Mouse (Mus musculus) frontal cortex, postnatal 10 days (tissue): ENCODE measurements around the gene Il15.
A peak's percentile ranks its signal among the peaks of the same experiment; 100 is the strongest.

Experiments used
- DNase-seq, 2 experiments: peaks; one replicate each; pipeline ENCODE4 v3.0.0; 2022; ENCODE audit warnings: low spot score in 2 of 2, mixed read lengths in 1 of 2

Gene Il15

GRCm38 (mm10) chr8:82402686-82403330 is at the start of gene Il15:
Il15 (minus strand) TSS chr8:82403222.
- DNase-seq = peak in 1 of 2 experiments; percentile 19

GRCm38 (mm10) chr8:82444897-82445296 is 41.9 kb upstream of the Il15 start:
- DNase-seq = no peak

- DNase-seq = no peak
These were observed 13.7 kb upstream of the Il15 start for GRCm38 (mm10) chr8:82416587-82417340.

- DNase-seq = no peak
These were observed 12.5 kb upstream of the Il15 start for GRCm38 (mm10) chr8:82415485-82415884.

- no peak for DNase-seq
These were observed 7.1 kb upstream of the Il15 start for GRCm38 (mm10) chr8:82410135-82410534.

GRCm38 (mm10) chr8:82407060-82407459 is 4.0 kb upstream of the Il15 start:
- DNase-seq = no peak

GRCm38 (mm10) chr8:82404068-82404467 is 1.0 kb upstream of the Il15 start:
- no peak for DNase-seq

- DNase-seq = peak in 1 of 2 experiments; percentile 10
These were observed 749 bp downstream of the Il15 start for GRCm38 (mm10) chr8:82402261-82402685.

GRCm38 (mm10) chr8:82401490-82401889 is 1.5 kb downstream of the Il15 start:
- no peak for DNase-seq

GRCm38 (mm10) chr8:82401059-82401458 is 2.0 kb downstream of the Il15 start:
- DNase-seq = no peak

GRCm38 (mm10) chr8:82400376-82400775 is 2.6 kb downstream of the Il15 start:
- DNase-seq = no peak

GRCm38 (mm10) chr8:82398546-82398945 is 4.5 kb downstream of the Il15 start:
- DNase-seq = no peak

GRCm38 (mm10) chr8:82391258-82391657 is 11.8 kb downstream of the Il15 start:
- no peak for DNase-seq

GRCm38 (mm10) chr8:82388356-82388902 is 14.6 kb downstream of the Il15 start:
- DNase-seq = no peak

- no peak for DNase-seq
These were observed 15.4 kb downstream of the Il15 start for GRCm38 (mm10) chr8:82387614-82388013.

- no peak for DNase-seq
These were observed 17.2 kb downstream of the Il15 start for GRCm38 (mm10) chr8:82385867-82386266.

- DNase-seq = no peak
These were observed 18.4 kb downstream of the Il15 start for GRCm38 (mm10) chr8:82384458-82385234.

- DNase-seq = no peak
These were observed 19.7 kb downstream of the Il15 start for GRCm38 (mm10) chr8:82383346-82383745.

GRCm38 (mm10) chr8:82382316-82382715 is 20.7 kb downstream of the Il15 start:
- no peak for DNase-seq

GRCm38 (mm10) chr8:82374470-82374869 is 28.6 kb downstream of the Il15 start:
- DNase-seq = no peak

GRCm38 (mm10) chr8:82372846-82373245 is 30.2 kb downstream of the Il15 start:
- DNase-seq = no peak

GRCm38 (mm10) chr8:82370657-82371056 is 32.4 kb downstream of the Il15 start:
- no peak for DNase-seq
